Mouse (Mus musculus) left cerebral cortex, postnatal 4 days (tissue): ENCODE measurements around the gene Hist3h2a. TPM values are rescaled to one million over a fixed set of nuclear protein-coding genes. Genes with fewer than 3 reads are reported as not detected.
"Not testable (repeated sequence)": the region's sequence is repeated elsewhere in the genome, so short reads cannot be mapped to it uniquely, and the experiment has no call there.

Source experiments
- DNase-seq: peaks from one replicate; pipeline ENCODE4 v3.0.0-alpha.2; 2022
- intact Hi-C: fragments of 180-260 bp; cut with DNase I; formaldehyde crosslinking; loops from one replicate; pipeline ENCODE4 v1.15.1; 2025
- total RNA-seq, 2 experiments: library from RNA; stranded (reverse); gene quantifications; 2 replicates each; pipeline ENCODE4 v1.2.3; 2021

Gene Hist3h2a
- total RNA-seq, 2 experiments from 2014 or later = 95.0 to 101 TPM

- intact Hi-C loops = no loop called here
- no peak for DNase-seq
Observed at GRCm38 (mm10) chr11:58944136-58944535, 10.3 kb upstream of the Hist3h2a start.

GRCm38 (mm10) chr11:58947306-58947705 lies 7.2 kb upstream of the Hist3h2a start:
- no peak for DNase-seq
- intact Hi-C loops = no loop called here

GRCm38 (mm10) chr11:58947798-58948528 lies 6.5 kb upstream of the Hist3h2a start:
- intact Hi-C loops = no loop called here
- peak; percentile 59 for DNase-seq

- peak; percentile 74 for DNase-seq
- intact Hi-C loops = no loop called here
Observed at GRCm38 (mm10) chr11:58948542-58949479, 5.7 kb upstream of the Hist3h2a start, which contains the start of gene Hist3h2ba. TSS of gene Hist3h2ba (plus strand) at chr11:58948920.

GRCm38 (mm10) chr11:58949480-58950431 lies 4.7 kb upstream of the Hist3h2a start:
- intact Hi-C loops = loop anchor here (10.0 kb wide), 1 partner anchor 255 kb away; the partner anchor contains the start of genes 2310033P09Rik and Mrpl55
- DNase-seq = peak; percentile 78

GRCm38 (mm10) chr11:58951210-58951609 lies 3.3 kb upstream of the Hist3h2a start:
- DNase-seq = no peak
- intact Hi-C loops = loop anchor here (10.0 kb wide), 1 partner anchor 254 kb away; the partner anchor contains the start of genes 2310033P09Rik and Mrpl55

- intact Hi-C loops = loop anchor here (10.0 kb wide), 1 partner anchor 251 kb away; the partner anchor contains the start of genes 2310033P09Rik and Mrpl55
- peak; percentile 52 for DNase-seq
Observed at GRCm38 (mm10) chr11:58953351-58954169, 925 bp upstream of the Hist3h2a start.

GRCm38 (mm10) chr11:58954170-58954419 lies 390 bp upstream of the Hist3h2a start:
- not testable (repeated sequence) for DNase-seq
- intact Hi-C loops = loop anchor here (10.0 kb wide), 1 partner anchor 251 kb away; the partner anchor contains the start of genes 2310033P09Rik and Mrpl55

GRCm38 (mm10) chr11:58955143-58955867 lies 820 bp downstream of the Hist3h2a start:
- intact Hi-C loops = loop anchor here (10.0 kb wide), 1 partner anchor 249 kb away; the partner anchor contains the start of genes 2310033P09Rik and Mrpl55
- no peak for DNase-seq

GRCm38 (mm10) chr11:58955868-58956257 lies 1.4 kb downstream of the Hist3h2a start:
- intact Hi-C loops = loop anchor here (10.0 kb wide), 1 partner anchor 249 kb away; the partner anchor contains the start of genes 2310033P09Rik and Mrpl55
- no peak for DNase-seq

- DNase-seq = no peak
- intact Hi-C loops = loop anchor here (10.0 kb wide), 1 partner anchor 247 kb away; the partner anchor contains the start of genes 2310033P09Rik and Mrpl55
Observed at GRCm38 (mm10) chr11:58957226-58957914, 2.9 kb downstream of the Hist3h2a start.

- intact Hi-C loops = loop anchor here (10.0 kb wide), 1 partner anchor 246 kb away; the partner anchor contains the start of genes 2310033P09Rik and Mrpl55
- no peak for DNase-seq
Observed at GRCm38 (mm10) chr11:58958536-58958935, 4.1 kb downstream of the Hist3h2a start.

GRCm38 (mm10) chr11:58959186-58959825 lies 4.8 kb downstream of the Hist3h2a start:
- intact Hi-C loops = loop anchor here (10.0 kb wide), 1 partner anchor 245 kb away; the partner anchor contains the start of genes 2310033P09Rik and Mrpl55

GRCm38 (mm10) chr11:58959921-58960465 lies 5.5 kb downstream of the Hist3h2a start:
- DNase-seq = peak; percentile 78
- intact Hi-C loops = loop anchor here (10.0 kb wide), 2 partner anchors 245 to 335 kb away; partner anchors contain the start of genes 2310033P09Rik, Mrpl55 and Wnt3a

More at GRCm38 (mm10) chr11:58959186-58959825, 4.8 kb downstream of the Hist3h2a start:
- no peak for DNase-seq

- no peak for DNase-seq
Observed at GRCm38 (mm10) chr11:58961364-58962177, 7.1 kb downstream of the Hist3h2a start.

More at GRCm38 (mm10) chr11:58961364-58962177, 7.1 kb downstream of the Hist3h2a start:
- intact Hi-C loops = loop anchor here (10.0 kb wide), 1 partner anchor 333 kb away; the partner anchor contains the start of gene Wnt3a
